24 mouse cellular contexts compared by ENCODE assay signal in genomic region chr15:56022315-56022714, GRCm38 (mm10).
A peak's percentile ranks its signal among the peaks of the same experiment; 100 is the strongest.
DNase-seq lines count a peak whose midpoint lies in the region; ATAC-seq lines count a peak whose summit lies in the region.
"Had no signal": no experiment of that assay in that cellular context is flagged by ENCODE, and none has a peak within 500 bp of the region (broad histone marks: within the 10 kb centered on the region; RNA-seq: fewer than 3 reads in every experiment).

No protein-coding gene starts in this region.

- H3K4me2 ChIP-seq in liver, embryonic 11.5 days, result no peak overlapping the region
- H3K4me2 ChIP-seq: heart, embryonic 13.5 days; hindbrain, embryonic 14.5 days had no signal

- H3K36me3 ChIP-seq in liver, embryonic 11.5 days (ENCODE audit: control insufficient read depth, insufficient read depth, low read length), result no peaks in the 10 kb centered on the region
- H3K36me3 ChIP-seq: heart, embryonic 10.5 days; heart, embryonic 13.5 days had no signal

- WGBS in liver, embryonic 11.5 days, result 77% methylated on average over 4 of the region's 4 CpGs

- H3K27me3 ChIP-seq in liver, embryonic 11.5 days (replicated peaks; ENCODE audit: control insufficient read depth, insufficient read depth, low read length), result no peaks in the 10 kb centered on the region
- H3K27me3 ChIP-seq: heart, embryonic 13.5 days had no signal

- no peaks in the 10 kb centered on the region for H3K9me3 ChIP-seq in liver, embryonic 11.5 days (ENCODE audit: control insufficient read depth, low read length)
- H3K9me3 ChIP-seq: heart, embryonic 10.5 days; heart, embryonic 13.5 days had no signal

- ATAC-seq in monocyte, adult 5-6 weeks (replicated peaks; ENCODE audit: insufficient number of reproducible peaks, low FRiP score, low TSS enrichment, poor library complexity, severe bottlenecking), result no peak
- ATAC-seq in liver, embryonic 11.5 days (replicated peaks; ENCODE audit: low FRiP score), result no peak
- ATAC-seq: activated CD4-positive, CD25-positive, alpha-beta regulatory T cell, adult 4 months; forebrain, embryonic 14.5 days; forebrain, postnatal 0 days; hindbrain, postnatal 0 days; inflammation-experienced regulatory T-cells, adult 6 months; intestine, embryonic 16.5 days had no signal

- no peak overlapping the region for H3K4me3 ChIP-seq in liver, embryonic 11.5 days (ENCODE audit: low read depth, low read length)
- H3K4me3 ChIP-seq: heart, adult 2 months; heart, embryonic 10.5 days; heart, embryonic 13.5 days had no signal

- H3K27ac ChIP-seq in liver, embryonic 11.5 days (ENCODE audit: low read depth, low read length), result no peak overlapping the region
- H3K27ac ChIP-seq: heart, adult 2 months; heart, embryonic 10.5 days; heart, embryonic 13.5 days; hindbrain, embryonic 14.5 days; hindbrain, postnatal 0 days had no signal

- H3K4me1 ChIP-seq in liver, embryonic 11.5 days (replicated peaks; ENCODE audit: control insufficient read depth, insufficient read depth, low read length), result no peaks in the 10 kb centered on the region
- H3K4me1 ChIP-seq: heart, embryonic 10.5 days; heart, embryonic 13.5 days had no signal

- H3K9ac ChIP-seq in liver, embryonic 11.5 days (ENCODE audit: low read depth, low read length), result no peak overlapping the region
- H3K9ac ChIP-seq: forebrain, postnatal 0 days; heart, embryonic 13.5 days; hindbrain, embryonic 14.5 days had no signal

- peak; percentile 4 to 5 for DNase-seq in cerebellum, postnatal 14 days
- no peak for DNase-seq in cerebellum, adult 18-20 months
- DNase-seq in adrenal gland, adult 8-10 months, result peak; percentile 57
- peak; percentile 48 for DNase-seq in adrenal gland, postnatal 25 days
- peak; percentile 99 for DNase-seq in gonadal fat pad, adult 2 months (ENCODE audit: low read depth)
- DNase-seq in frontal cortex, adult 2 months (ENCODE audit: extremely low spot score in 1 of 2, low spot score in 1 of 2), result no peak
- DNase-seq in liver, embryonic 11.5 days (ENCODE audit: low spot score), result no peak
- DNase-seq: cerebellum, adult 11 months; cerebellum, adult 8-10 months; forebrain, postnatal 0 days; gastrocnemius, postnatal 25 days; heart, adult 2 months; heart, postnatal 14 days; heart, postnatal 4 days; kidney, adult 18-20 months had no signal

Comparison
In these comparisons a context has a peak if more than half of its experiments do, and no peak if none do; other contexts are left out.
1. DNase-seq: peak in cerebellum, postnatal 14 days (2 of 2), adrenal gland, adult 8-10 months (single experiment), adrenal gland, postnatal 25 days (single experiment) and gonadal fat pad, adult 2 months (single experiment); none in cerebellum, adult 18-20 months (0 of 2), frontal cortex, adult 2 months (0 of 2) and liver, embryonic 11.5 days (single experiment).